Mouse (Mus musculus) yolk sac, embryonic 10.5 days (tissue): Measurements from ENCODE around the gene Kif18b.

ENCODE experiments used
- DNase-seq: peaks from one replicate; pipeline ENCODE4 v3.0.0-alpha.2; 2017; ENCODE audit warnings: low spot score

Kif18b gene

GRCm38 (mm10) chr11:102924557-102925350 is at the start of gene Kif18b:
TSS of gene Kif18b (minus strand) at chr11:102925124.
- DNase-seq = peak; percentile 95

- no peak for DNase-seq
Observed at GRCm38 (mm10) chr11:102972326-102972725, 47.4 kb upstream of the Kif18b start.

GRCm38 (mm10) chr11:102971604-102972003 is 46.7 kb upstream of the Kif18b start:
- no peak for DNase-seq

DNA sequence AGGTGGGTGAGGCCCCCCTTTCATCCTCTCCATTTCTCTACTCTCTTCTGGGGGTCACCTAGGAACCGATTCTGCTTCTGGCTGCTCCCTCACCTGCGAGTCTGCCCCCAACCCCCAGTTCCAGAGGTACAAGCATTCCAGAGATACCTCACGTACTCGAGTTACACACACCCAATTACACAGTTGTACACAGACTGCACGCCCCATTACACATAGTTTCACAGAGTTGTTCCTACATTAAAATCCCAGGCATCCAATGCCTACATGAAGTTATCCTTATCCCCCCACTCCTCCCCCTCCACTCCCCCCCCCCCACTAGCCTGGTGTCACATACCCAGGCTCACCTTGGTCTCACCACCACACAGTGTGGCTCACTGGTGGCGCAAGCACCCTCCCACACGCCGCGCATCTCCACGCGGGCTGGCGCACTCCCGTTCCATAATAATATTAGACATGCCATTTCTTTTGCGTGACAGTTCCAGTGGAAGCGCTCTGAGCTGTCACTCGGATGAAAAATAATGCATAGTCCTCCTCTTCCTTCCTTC is 39.7 kb upstream of the Kif18b start:
- no peak for DNase-seq

DNA sequence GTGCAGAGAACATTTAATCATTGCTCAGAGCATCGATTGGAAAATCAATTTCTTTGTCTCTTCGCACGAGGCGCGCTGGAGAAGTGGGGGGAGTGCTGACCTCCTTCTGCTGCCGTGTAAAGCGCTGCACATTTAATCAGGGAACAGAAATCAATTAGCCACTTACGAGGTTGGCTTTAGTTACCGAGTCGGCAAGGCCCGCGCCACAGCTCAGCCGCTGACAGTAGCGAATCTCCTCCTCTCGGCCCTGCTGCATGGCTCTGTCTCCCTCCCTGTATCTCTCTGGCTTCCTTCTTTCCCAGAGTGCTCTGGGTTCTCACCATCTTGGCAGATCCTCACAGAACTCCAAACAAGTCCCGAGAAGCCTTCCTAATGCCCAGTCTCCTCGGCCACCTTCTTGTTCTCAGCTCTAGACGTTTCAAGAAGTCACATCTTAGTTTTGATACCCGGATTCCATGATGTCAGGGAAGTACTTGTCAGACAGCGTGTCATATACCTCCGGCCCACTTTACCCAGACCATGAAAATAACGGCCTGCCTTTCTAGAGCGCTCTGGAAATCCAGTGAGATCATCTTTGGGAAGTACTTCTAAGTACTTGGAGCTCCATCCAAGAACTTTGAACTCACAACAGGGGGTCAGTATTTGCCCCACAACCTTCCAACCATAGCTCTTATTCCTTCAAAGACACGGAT is 39.1 kb upstream of the Kif18b start:
- no peak for DNase-seq

- no peak for DNase-seq
Observed at GRCm38 (mm10) chr11:102963246-102963854, 38.4 kb upstream of the Kif18b start.

DNA sequence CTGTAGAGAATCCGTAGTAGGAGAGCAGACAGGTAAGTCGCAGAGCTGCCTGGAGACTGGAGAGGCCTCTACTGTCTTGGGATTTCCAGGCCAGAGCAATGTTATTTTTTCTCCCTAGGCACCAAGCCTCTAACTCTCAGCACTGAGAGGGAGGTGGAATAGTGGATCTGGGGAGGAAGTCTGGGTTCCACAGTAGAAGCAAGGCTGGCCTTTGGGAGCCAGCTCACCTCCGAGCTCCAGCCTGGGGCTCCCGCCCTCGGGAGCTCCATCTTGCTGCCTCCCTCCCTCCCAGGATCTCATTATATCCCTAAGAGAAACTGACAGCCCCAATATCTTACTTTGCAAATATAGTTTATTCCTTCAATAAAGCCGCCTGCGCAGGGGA is 37.9 kb upstream of the Kif18b start:
- DNase-seq = no peak

DNA sequence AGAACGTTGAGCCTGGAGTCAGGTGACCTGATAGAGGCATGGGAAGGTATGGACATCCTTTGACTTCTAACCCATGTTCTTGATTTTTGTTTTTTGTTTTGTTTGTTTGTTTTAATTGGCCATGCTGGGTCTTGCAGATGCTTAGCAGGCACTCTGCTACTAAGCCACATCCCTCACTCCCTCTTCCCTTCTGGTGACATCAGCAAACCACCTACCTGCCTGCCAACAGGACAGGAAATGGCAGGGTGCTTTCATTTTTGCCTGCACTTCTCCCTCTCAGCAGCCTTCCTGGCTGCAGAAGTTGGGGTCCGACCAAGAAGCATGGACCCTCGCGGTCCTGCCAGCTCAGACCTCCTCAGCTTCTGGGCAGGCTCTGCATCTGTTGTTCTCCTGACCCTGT is 36.2 kb upstream of the Kif18b start:
- DNase-seq = no peak

DNA sequence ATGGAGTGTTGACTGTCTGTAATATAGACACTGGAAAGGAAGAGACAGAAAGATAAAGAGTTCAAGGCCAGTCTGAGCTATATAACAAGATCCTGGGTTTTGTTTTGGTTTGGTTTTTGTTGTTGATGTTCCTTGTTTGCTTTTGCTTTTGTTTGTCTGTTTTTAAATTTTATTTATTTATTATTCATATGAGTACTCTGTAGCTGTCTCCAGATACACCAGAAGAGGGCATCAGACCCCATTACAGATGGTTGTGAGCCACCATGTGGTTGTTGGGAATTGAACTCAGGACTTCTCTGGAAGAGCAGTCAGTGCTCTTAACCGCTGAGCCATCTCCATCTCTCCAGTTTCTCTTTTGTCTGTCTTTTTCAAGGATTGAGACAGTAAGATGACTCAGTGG is 33.9 kb upstream of the Kif18b start:
- no peak for DNase-seq

DNA sequence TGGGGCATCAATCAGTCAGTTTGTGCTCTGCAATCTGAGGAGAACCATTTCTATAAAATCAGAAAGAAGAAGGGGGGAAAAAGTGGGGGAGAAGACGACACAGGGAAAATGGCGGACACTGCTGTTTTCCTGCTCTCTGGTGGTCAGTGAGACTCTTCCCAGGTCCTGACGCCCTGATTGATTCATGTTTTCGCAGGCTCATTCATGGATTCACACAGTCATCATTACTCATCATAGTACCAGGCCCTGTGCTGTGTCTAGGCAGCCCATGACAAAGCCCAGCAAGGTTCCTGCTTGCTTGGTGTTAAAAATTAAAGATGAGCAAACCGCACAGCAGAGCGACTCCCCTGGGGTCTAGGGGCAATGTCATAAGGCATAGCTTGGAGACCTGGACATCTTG is 33.5 kb upstream of the Kif18b start:
- DNase-seq = no peak

GRCm38 (mm10) chr11:102957692-102958091 is 32.8 kb upstream of the Kif18b start:
- no peak for DNase-seq

- DNase-seq = peak; percentile 60
Observed at GRCm38 (mm10) chr11:102956962-102957614, 32.2 kb upstream of the Kif18b start.

GRCm38 (mm10) chr11:102952922-102953321 is 28.0 kb upstream of the Kif18b start:
- DNase-seq = no peak

DNA sequence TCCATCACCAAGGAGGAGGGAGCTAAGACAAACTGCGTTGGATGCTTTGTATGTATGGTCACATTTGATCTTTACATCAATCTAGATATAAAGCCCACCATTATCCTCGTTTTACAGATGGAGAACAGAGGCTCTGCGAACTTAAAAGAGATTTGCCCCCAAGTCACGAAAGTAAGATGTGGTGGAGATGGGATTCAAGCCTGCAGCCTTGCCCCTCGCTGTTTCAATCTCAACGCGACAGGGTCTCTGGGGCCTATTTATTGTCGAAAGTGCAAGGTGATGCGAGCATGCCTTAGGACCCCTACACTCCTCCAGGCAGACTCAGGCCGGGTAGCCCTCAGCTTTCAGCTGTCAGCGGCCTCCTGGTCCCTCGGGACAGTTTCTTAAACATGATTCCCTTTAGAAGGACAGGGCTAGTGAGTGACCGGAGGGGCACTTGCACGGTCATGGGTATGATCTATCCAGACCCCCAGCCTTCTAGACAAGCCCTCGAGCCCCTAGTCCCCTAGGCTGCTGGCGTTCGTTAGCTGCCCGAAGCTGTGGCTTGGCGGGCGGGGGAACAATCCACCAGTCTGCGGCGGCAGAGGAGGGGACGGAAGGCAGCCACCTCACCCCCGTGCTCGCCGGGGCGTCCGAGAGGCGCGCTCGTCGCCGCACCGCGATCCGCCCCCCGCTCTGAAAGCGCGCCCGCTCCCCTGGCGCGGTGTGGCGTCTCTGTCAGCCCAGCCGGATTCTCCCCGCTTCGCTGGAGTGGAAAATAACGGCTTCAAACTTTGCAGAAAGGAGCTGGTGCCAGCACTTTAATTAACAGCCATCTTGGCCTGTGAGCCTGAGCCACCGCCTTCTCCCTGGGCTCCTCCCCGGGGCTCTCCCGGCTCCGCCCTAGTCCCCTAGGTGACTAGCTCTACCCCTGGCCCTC is 23.4 kb upstream of the Kif18b start:
- DNase-seq = no peak

DNA sequence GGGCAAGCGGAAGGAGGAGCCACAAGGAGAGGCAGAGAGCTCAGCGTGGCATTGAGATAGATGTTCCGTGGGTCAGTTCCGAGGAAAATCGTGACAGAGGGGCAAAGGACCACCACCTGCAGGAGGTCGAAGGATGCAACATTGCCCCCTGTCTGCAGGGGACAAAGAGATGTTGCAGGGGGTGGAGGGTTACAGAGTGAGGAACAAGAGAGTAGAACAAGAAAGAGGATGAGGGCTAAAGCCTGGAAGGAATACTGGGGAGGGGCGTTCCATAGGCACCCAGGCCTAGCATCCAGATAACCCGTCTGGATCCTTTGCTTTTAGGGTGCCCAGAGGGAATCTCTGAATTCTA is 22.0 kb upstream of the Kif18b start:
- DNase-seq = no peak

GRCm38 (mm10) chr11:102946265-102946991 is 21.5 kb upstream of the Kif18b start, which contains the start of gene C1ql1:
TSS of gene C1ql1 (minus strand) at chr11:102946688.
- peak; percentile 91 for DNase-seq

DNA sequence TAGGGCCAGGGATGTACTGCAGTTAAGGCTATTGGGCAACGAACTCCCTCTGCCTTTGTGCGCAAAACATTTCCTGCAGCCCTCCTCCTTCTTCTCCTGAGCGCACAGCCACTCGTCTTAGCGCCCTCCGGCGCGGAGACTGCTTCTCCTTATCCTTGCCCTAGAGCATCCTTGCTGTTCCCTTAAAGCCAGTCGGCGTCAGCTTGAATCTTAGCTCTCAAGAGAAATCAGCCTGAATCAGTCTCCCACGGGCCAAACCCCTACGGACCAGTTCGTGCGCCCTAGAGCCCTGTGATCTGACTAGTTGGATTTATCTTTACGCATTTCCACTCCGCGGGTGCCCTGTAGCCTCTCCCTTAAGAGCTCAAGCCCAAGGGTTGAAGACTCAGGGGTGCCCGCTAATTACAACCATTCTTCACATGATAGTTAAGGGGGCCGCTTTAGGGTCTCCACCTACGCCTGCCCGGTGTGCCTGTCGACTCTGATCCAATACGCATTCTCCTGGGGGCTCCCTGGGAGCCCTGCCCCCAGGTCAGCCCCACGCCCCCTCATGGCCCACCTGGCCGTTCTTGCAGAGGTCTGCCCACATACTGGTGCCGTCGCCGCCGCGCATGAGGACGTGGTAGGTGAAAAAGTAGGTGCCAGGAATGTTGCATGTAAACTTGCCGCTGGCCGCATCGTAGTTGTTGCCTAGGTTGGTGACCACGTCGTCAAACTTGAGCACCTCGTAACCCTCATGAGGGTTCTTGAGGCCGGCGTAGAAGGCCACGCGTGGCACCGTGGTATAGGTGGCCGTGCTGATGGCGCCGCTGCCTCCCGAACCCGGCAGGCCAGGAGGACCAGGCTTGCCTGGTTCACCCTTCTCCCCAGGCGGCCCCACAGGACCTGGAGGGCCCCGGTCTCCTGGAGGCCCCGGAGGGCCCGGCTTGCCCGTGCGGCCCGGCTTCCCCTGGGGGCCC is 20.7 kb upstream of the Kif18b start:
- DNase-seq = no peak

DNA sequence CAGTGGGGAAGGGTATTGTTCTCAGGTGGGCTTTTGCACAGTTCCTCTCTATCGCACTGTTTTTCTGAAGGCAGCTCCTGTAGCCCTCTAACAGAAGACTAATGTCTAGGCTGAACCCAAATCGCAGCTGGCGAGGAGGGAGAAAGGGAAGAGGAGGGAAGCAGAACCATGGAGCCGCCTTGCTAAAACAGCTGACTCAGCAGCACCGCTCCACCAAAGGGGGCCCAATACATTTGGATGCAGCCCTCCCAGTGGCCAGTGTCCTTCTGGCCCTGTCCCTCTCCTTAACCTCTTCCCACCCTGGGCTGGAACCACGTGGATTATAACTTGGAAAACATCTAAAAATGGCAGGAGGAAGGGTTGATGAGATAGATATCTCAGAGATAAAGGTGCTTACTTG is 16.3 kb upstream of the Kif18b start:
- DNase-seq = no peak

GRCm38 (mm10) chr11:102939024-102939675 is 14.2 kb upstream of the Kif18b start:
- DNase-seq = no peak
